Mouse (Mus musculus): ENCODE measurements at regions not wholly inside any gene's neighbourhood (a gene's known extent, or its start where the extent isn't known, plus 50 kb on each side); places are given as distances from the start of the nearest gene placed in this dataset.

DNA sequence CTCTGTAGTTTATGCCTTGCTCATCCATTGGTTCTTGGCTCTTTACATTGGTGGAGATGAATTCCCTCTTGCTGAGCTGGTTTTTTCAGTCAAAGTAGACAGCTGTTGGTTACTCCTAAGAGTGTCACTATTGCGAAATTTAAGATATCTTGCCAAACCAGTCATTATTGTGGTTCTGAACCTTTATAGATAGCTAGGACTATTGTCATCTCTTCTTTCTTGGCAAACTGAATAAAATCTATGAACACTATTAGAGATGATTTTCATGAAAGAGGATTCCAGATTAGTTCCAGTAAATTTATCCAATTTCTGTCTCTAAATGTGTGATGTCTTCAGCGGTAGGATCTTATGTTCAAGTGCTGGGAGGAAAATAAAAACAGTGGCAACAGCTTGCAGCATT lies 275.3 kb upstream of the Nrxn1 start:
- TF ChIP-seq CTCF (IDR thresholded peaks at IDR 0.05; ENCODE audit: borderline replicate concordance, insufficient read depth, low read depth, low read length): no peak
- TF ChIP-seq POLR2A (IDR thresholded peaks at IDR 0.05; ENCODE audit: borderline replicate concordance, insufficient read depth, low read length): no peak

All from cerebellum, adult 2 months (tissue).